Mouse (Mus musculus) heart, postnatal 0 days (tissue): Measurements from ENCODE around the gene Fbxl7.

Experiments used
- CTCF ChIP-seq: IDR thresholded peaks from 2 replicates; pipeline ENCODE4 v1.5.1; 2016; ENCODE audit warnings: antibody characterized with exemption, control low read depth, low read depth
- EP300 ChIP-seq: IDR thresholded peaks from 2 replicates; pipeline ENCODE4 v1.6.1; 2016; ENCODE audit warnings: antibody characterized with exemption, low read depth

- TF ChIP-seq CTCF (no peak), EP300 (no peak)
Measured at GRCm38 (mm10) chr15:26872234-26872633, 23.1 kb downstream of the Fbxl7 start.
